Mouse (Mus musculus): ENCODE data around the gene Taar1.

Taar1 gene

DNA sequence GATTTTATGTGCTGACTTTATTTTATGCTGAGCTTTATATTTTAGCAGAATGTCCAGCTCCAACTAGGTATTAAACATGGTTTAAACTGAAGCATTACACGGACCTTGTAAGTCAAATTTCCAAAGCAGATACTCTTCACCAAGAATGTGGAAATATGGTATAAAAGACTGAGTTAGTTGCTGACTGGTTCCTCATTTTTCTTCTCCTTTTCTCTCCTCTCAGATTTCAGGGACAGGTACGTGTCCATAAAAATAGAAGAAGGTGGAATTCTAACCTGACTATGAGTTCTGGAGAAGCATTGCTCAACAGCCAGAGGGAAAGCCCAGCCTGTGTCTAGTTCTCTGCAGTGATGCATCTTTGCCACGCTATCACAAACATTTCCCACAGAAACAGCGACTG, at the start of gene Taar1:
Gene Taar1, plus strand, starts transcription at position 301 of the 400 bp plus-strand sequence.
- DNase-seq (ENCODE audit: low spot score), result no peak

GRCm38 (mm10) chr10:23880695-23881094, 39.5 kb upstream of the Taar1 start:
- no peak for DNase-seq (ENCODE audit: low spot score)

GRCm38 (mm10) chr10:23884910-23885309, 35.2 kb upstream of the Taar1 start:
- DNase-seq (ENCODE audit: low spot score), result no peak

DNA sequence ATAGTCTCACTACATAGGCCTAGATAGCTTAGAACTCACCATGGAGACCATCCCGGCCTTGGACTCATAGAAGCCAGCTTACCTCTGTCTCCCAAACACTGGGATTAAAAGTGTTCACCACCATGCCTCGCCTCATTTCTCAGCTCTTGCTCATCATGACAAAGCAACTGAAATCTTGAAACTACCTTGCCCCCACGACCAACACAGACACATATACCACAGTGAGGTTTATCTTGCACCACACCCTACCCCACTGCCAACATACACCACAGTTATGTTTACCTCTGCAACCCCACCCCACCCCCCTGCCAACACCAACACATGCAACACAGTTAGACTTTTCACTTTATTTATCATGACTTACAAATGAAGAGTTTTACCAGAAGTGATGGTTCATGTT, 34.1 kb upstream of the Taar1 start:
- DNase-seq (ENCODE audit: low spot score), result no peak

GRCm38 (mm10) chr10:23892987-23893386, 27.2 kb upstream of the Taar1 start:
- DNase-seq (ENCODE audit: low spot score), result no peak

DNA sequence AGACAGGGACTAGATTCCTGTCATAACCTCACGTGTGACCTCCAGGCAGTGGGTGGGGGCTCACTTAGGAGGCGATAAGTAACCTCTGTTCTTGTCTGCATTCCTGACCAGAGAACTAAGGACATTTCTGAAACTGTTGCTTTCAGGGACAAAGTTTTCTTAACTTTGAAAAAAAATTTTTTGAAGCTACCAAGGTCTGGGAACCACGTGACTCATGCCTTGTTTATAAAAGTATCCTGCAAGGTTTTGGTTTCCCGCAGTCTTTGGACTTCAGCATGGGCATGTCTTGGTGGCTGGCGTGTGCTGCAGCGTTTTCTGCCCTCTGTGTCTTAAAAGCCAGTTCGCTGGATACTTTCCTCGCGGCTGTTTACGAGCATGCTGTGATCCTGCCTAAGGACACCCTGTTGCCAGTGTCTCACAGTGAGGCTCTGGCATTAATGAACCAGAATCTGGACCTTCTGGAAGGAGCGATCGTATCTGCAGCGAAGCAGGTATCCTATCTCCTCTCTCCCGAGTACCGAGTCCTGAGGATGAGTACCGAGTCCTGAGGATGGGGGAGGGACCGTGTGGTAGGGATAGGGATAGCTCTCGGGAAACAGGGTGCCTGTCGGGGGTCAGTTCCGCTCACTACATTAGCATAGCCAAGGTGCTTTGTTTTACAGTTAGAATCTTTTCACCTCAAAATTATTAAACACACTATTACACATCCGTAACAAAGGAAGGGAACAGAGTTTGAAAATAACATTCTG, 25.4 kb upstream of the Taar1 start, which contains the start of gene Vnn1:
Gene Vnn1, plus strand, starts transcription at position 88 of the 749 bp plus-strand sequence.
- no peak for DNase-seq (ENCODE audit: low spot score)

DNA sequence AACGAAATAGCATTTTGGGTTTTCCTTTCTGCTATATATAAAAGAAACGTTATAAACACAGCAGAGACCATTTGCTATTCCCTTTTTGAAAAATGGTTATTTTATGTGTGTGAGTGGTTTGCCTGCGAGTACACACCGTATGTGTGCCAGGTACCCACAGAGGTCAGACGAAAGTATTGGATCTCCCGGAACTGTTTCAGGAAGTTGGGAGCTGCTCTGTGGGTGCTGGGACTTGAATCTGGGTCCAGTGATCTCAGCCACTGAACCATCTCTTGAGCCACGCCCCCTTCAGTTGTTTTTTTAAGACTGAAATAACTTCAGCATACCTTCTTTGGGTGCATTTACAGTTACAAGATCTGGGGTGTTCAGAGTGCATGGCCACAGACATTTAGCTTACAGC, 24.8 kb upstream of the Taar1 start:
- no peak for DNase-seq (ENCODE audit: low spot score)

DNA sequence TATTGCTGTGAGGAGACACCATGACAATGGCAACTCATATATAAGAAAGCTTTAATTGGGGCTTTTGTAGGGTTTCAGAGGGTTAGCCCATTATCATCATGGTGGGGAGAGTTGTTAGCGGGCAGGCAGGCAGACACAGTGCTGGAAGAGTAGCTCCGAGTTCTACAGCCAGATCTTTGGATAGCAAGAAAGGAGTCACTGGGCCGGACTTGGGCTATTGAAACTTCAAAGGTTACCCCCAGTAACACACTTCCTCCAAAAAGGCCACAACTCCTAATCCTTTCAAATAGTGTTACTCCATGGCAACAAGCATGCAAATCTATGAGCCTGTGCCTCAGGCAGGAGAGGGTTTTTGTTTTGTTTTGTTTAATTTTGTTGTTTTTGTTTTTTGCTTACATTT, 19.0 kb upstream of the Taar1 start:
- DNase-seq (ENCODE audit: low spot score), result no peak

DNA sequence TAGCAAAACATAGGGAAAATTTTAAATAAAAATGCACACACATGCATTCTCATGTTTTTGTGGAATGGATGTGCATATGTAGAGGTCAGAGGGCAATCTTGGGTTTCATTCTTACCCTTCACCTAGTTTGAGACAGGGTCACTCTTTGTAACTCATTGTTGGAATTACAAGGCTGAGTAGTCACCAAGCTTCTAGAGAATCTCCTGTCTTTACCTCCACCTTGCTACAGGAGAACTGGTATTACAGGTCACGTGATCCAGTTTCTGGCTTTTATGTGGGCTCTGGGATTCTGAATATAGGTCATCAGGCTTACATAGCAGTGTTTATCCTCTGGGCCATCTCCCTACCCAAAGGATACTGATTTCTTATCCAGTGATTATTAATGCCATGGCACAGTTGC, 14.5 kb upstream of the Taar1 start:
- no peak for DNase-seq (ENCODE audit: low spot score)

- no peak for DNase-seq (ENCODE audit: low spot score)
Observed at GRCm38 (mm10) chr10:23922468-23922867, 2.3 kb downstream of the Taar1 start.

DNA sequence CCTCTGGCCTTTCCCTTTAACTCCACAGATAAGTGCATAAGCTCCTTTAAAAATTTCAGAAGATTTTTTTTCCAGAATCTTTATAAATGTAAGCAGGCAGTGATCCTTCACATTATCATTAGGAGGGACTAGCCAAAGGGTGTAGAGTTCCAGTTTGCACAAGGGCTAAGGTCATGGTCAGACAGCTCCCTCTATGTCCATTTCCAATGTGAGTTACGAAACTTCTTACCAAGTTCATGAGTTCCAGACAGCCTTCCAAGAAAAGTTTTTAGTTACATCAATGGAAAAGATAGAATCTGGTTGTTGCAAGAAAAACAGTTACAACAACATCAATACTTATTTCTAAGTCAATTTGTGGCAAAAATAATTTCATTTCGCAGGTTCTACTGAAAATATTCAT, 3.8 kb downstream of the Taar1 start:
- DNase-seq (ENCODE audit: low spot score), result no peak

GRCm38 (mm10) chr10:23937613-23938012, 17.5 kb downstream of the Taar1 start:
- DNase-seq (ENCODE audit: low spot score), result no peak

DNA sequence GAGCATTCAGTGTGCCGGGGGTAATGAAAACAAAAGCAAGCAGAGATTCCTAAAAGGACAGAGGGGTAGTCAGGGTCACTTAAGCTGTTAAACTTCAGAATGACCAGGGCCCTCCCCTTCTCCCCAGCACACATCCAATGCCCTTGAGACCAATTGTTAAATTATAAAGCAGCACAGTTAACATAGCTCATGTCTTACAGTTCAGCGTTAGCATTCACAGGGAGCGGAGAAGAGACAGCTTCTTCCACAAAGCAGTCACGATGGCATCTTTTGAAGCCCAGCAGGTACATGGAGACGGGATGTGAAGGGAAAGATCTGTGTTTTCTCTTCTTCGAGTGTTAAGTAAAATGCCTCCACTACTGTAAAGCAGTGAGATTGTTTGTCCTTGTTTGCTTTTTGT, 18.2 kb downstream of the Taar1 start, which contains the start of gene Taar2:
Gene Taar2, plus strand, starts transcription at position 261 of the 400 bp plus-strand sequence.
- DNase-seq (ENCODE audit: low spot score), result no peak

GRCm38 (mm10) chr10:23942465-23942864, 22.3 kb downstream of the Taar1 start:
- no peak for DNase-seq (ENCODE audit: low spot score)

DNA sequence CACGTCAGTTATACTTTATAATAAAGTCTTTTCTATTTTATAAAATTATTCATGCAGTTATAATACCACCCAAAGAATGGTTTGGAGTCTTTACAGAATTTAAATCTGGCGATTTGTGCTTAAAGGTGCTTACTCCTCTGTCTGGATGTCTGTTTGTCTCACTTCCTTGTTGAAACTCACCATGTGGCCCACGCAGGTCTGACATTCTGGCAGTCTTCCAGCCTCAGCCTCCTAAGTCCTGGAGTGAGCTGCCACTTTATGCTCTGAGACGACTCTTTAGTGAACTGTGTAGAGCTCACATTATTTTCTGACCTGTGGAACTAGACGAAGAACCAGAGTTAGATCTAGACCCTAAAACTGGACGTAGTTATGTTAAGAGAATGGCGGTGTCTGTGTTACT, 27.9 kb downstream of the Taar1 start:
- DNase-seq (ENCODE audit: low spot score), result no peak

DNA sequence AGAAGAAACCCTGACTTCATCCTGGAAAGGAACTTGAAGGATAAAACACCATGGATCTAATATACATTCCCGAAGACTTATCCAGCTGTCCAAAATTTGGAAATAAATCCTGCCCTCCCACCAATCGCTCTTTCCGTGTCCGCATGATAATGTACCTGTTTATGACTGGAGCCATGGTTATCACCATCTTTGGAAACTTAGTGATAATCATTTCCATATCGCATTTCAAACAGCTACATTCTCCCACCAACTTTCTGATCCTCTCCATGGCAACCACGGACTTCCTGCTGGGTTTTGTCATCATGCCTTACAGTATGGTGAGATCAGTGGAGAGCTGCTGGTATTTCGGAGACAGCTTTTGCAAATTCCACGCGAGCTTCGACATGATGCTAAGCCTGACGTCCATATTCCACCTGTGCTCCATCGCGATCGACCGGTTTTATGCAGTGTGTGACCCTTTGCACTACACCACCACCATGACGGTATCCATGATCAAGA, 29.4 kb downstream of the Taar1 start, which contains the start of gene Taar3:
Gene Taar3, plus strand, starts transcription at position 51 of the 498 bp plus-strand sequence.
- DNase-seq (ENCODE audit: low spot score), result no peak

DNA sequence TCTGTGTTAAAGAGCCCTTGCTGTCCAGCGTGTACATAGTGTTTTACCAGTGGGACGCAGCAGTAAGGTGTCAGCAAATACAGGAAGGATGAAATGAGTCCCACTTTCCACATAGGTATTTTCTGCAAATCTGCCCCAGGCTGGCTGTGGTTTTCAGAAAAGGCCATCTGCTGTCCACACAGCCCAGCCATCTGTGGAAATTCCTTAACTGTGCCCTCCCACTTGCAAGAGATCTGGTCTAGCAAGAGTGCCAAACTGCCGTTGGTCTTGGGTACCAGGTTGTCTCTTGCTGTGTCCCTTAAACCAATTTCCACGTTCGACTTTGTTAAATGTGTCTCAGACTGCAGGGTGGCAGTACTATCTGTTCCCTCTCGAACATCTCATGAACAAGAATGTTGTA, 31.6 kb downstream of the Taar1 start:
- DNase-seq (ENCODE audit: low spot score), result no peak

DNA sequence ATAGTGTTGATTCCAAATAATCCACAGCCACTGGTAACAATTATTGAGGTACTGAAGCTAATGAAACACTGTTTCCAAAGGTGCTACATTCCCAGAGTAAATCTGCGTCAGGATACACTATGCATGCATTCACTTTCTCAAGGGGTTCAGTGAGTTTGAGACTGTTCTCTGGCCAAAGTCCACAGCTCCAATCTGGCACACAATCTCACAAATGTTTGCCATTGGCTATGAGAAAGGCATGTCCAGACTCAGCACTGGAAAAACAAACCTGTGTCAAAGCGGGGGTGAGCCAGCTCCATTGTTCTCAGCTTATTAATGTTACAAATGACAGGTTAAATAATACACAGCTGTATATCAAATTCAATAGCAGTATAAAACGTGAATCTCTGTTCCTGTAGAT, 38.9 kb downstream of the Taar1 start:
- DNase-seq (ENCODE audit: low spot score), result no peak

DNA sequence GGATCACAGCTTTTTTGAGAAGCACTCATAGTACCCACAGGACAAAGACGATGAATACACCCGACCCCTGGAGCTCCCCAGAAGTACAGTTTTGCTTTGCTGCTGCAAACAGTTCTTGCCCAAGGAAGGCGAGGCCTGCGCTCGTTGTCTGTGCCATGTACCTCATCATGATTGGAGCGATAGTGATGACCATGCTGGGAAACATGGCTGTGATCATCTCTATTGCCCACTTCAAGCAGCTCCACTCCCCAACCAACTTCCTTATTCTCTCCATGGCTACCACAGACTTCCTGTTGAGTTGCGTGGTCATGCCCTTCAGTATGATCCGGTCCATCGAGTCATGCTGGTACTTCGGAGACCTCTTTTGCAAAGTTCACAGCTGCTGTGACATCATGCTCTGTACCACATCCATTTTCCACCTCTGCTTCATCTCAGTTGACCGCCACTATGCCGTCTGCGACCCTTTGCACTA, 40.3 kb downstream of the Taar1 start, which contains the start of gene Taar4:
Gene Taar4, plus strand, starts transcription at position 51 of the 472 bp plus-strand sequence.
- no peak for DNase-seq (ENCODE audit: low spot score)

GRCm38 (mm10) chr10:23963444-23963843, 43.3 kb downstream of the Taar1 start:
- DNase-seq (ENCODE audit: low spot score), result no peak

DNA sequence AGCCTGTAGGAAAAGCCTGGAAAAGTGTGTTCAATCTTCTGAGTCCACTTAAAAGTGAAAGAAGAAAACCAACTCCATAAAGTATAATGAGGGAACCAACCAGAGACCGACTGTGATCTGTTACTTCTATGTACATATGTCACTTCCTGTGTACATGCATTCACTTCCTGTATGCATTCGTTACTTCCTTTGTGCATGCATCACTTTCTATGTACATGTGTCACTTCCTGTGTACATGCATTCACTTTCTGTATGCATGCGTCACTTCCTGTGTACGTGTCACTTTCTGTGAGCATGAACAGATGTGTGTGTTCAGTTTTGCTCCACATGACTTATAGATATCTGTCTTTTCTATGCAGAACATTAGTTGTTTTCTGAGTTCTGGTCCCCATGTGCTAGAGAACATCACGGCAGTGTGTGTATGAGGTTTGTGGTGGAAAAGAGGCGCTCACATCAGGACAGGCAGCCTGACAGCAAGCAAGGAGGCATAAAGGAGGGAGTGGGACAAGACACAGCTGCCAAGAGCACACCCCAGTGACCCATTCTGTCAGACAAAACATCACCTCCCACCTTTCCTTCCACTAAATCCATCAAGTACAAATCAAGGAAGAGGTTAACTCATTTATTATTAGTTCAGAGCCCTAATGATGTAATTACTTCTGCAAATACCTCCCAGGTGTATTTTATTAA, 44.9 kb downstream of the Taar1 start:
- DNase-seq (ENCODE audit: low spot score), result no peak

DNA sequence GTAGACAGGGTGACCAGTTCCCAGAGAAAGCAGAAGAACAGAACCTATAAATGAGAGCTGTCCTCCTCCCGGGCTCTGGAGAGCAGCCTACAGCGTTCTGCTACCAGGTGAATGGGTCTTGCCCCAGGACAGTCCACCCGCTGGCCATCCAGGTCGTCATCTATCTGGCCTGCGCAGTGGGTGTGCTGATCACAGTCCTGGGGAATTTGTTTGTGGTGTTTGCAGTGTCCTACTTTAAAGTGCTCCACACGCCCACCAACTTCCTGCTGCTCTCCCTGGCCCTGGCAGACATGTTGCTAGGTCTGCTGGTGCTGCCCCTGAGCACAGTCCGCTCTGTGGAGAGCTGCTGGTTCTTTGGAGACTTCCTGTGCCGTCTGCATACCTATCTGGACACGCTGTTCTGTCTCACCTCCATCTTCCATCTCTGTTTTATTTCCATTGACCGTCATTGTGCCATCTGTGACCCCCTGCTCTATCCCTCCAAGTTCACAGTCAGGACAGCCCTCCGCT, 50.6 kb downstream of the Taar1 start, which contains the start of gene Taar5:
Gene Taar5, plus strand, starts transcription at position 51 of the 510 bp plus-strand sequence.
- DNase-seq (ENCODE audit: low spot score), result no peak
